Mouse (Mus musculus) thymus, postnatal 25 days (tissue): ENCODE data around the gene Trim12a.
"Not testable (repeated sequence)": the region's sequence is repeated elsewhere in the genome, so short reads cannot be mapped to it uniquely, and the experiment has no call there.

Source experiments
- DNase-seq: peaks from one replicate; pipeline ENCODE4 v3.0.0; 2022

Gene Trim12a

DNA sequence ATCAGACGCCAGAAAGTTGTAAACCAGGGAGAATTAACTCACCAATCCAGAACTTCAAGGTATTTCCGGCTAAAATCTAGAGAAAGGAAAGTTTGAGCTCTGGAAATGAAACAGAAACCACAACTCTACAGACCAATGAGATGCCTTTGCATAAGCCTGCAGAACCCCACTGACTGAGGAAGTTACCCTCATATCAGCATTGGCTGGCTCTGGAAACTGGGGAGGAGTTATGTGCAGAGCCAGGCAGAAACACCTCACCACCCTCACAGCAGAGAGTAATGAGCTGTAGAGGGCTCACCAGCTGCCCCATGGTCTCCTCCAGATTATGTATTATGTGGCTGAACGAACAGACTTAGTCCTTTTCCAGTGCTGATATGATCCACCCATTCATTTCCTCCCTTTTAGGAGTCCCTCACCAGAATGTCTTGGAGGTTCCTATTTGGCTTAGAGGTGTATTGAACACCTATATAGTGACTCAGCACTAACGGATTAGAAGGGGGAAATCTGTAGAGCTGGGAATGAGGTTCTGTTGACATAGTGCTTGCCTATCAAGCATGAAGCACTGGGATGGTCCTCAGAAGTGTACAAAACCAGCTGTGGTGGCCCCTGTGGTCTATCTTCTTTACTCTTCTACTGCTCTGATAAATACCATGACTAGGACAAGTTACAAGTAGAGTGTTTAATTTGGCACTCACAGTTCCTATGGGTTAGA lies at the start of gene Trim12a:
Gene Trim12a (minus strand): TSS at position 98 of the 712 bp plus-strand sequence.
- not testable (repeated sequence) for DNase-seq

DNA sequence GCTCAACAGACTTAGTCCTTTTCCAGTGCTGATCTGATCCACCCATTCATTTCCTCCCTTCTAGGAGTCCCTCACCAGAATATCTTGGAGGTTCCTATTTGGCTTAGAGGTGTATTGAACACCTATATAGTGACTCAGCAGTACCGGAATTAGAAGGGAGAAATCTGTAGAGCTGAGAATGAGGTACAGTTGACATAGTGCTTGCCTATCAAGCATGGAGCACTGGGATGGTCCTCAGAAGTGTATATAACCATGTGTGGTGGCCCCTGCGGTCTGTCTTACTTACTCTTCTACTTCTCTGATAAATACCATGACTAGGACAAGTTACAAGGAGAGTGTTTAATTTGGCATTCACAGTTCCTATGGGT lies 38.3 kb upstream of the Trim12a start:
- DNase-seq: no peak

DNA sequence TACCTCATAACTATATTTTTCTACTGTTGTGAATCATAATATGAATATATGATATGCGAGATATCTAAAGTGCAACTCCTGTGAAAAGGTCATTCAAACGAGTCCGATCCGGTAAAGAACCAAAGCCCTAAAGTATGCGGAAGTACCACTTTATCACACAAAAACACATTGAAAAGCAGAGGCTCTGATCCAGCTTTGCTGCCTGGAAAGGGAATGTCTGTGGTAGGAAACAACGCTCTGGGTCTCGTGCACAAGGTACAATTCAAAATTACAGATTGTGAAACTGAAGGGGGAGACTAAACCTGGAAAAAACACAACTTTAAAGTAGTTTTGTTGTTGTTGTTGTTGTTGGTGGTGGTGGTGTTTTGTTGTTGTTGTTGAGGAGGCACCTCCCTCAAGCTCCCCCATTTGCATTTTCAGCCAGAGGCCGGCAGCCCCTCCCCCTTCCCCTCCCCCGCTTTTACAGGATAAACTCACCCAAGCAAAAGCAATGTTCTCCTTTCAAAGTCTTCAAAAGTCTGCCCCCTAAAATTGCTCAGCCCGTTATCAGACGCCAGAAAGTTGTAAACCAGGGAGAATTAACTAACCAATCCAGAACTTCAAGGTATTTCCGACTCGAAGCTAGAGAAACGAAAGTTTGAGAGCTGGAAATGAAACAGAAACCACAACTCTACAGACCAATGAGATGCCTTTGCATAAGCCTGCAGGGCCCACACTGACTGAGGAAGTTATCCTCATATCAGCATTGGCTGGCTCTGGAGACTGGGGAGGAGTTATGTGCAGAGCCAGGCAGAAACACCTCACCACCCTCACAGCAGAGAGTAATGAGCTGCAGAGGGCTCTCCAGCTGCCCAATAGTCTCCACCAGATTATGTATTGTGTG lies 37.7 kb upstream of the Trim12a start, which contains the start of gene Trim12c:
Gene Trim12c (minus strand): TSS at position 646 of the 883 bp plus-strand sequence.
- peak; percentile 76 for DNase-seq

DNA sequence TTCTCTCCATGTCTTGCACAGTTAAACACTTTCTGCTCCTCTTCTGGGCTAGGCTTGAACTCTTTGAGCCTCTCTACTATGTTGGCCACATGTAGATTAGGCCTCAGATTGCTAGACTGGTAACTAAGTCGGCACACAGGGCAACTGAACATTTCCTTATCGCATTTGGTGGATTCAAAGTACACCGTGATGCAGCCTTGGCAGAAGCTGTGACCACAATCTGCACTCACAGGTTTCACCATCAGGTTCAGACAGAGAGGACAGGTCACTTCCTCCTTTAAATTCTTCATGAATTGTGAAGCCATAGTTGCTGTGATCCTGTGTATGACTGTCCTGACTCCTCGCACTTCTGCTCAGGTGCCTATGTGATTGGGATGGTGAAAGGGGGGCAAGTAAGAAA lies 32.8 kb upstream of the Trim12a start:
- DNase-seq: not testable (repeated sequence)

DNA sequence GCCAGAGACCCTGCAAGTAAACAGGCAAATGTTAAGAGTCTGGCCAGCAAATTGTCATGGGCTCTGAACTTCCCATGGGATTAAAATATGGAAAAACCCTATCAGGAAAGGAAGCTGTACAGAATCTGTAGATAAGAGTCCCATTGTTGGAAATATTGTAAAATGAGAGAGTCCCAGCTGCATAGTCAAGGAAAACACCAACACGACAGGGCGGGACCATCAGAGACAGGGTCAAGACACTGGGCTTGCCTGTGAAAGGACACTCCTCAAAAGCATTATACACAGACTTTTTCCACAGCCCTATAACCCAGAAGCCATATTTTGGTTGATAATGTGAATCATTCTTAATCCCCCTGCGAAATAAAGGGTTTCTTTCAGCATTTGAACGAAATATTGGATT lies 25.5 kb upstream of the Trim12a start:
- DNase-seq: not testable (repeated sequence)

DNA sequence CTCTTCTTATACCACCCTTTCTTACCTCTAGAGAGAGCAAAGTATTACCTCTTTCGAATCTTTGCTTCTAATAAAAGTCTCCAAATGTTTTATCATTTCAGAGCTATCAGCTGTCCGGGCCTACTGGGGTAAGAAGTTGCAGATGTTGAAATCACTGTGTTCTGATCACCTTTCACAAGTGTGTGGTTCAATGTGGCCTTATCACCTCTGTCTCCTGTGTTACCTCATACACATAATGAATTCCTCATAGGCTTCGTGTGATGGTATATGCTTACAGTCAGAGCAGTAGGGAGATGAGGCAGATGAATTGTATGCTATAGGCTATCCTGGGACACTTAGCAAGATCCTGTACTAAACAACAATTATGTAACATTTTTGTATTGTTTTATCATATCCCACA lies 20.3 kb upstream of the Trim12a start:
- DNase-seq: not testable (repeated sequence)

DNA sequence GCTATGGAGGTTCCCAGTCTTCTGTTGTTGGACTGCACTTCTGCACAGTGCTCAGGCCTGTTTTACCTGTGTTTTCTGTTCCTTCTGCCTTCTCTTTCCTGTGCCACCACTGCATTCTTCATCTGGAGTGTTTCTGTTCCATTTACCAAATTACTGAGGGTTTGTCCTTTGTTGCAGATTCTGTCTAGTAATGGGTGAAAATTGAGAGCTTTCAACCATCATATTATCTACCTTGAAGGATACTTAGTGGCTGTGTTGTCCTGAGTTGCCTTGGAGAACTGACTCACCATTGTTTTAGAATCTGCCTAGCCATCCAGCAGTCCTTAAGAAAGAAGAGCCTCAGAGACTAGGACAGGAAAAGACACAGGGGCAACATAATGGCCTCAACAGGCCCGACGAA lies 13.9 kb upstream of the Trim12a start, which contains the start of gene Trim34b:
Gene Trim34b (plus strand): TSS at position 301 of the 400 bp plus-strand sequence.
- not testable (repeated sequence) for DNase-seq

DNA sequence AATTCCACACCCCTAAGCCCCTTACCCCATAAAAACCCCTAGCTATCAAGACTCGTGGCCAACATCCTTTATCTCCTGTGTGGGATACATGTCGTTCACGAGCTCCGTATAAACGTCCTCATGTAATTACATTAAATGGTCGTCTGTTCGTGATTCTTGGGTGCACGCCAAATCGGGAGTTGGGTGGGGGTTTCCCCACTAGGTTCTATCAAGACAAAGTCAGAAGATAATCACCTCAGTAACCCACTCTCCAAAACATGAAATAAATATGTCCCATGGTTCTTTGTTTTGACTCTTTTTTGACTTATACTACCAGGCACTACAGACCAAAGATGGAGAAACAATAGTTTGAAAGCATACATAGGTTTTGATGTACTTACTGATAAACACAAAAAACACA lies 6.8 kb upstream of the Trim12a start:
- no peak for DNase-seq

DNA sequence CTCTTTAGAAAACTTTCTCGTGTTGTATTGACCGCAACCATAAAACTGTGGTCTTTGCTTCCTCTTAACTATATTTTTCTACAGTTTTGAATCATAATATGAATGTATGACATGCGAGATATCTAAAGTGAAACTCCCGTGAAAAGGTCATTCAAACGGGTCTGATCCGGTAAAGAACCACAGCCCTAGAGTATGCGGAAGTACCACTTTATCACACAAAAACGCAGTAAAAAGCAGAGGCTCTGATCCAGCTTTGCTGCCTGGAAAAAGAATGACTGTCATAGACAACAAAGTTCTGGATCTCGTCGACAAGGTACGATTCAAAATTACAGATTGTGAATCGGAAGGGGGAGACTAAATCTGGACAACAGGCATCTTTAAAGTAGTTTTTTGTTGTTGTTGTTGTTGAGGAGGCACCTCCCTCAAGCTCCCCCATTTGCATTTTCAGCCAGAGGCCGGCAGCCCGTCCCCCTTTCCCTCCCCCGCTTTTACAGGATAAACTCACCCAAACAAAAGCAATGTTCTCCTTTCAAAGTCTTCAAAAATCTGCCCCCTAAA lies 391 bp downstream of the Trim12a start:
- DNase-seq: peak; percentile 43

DNA sequence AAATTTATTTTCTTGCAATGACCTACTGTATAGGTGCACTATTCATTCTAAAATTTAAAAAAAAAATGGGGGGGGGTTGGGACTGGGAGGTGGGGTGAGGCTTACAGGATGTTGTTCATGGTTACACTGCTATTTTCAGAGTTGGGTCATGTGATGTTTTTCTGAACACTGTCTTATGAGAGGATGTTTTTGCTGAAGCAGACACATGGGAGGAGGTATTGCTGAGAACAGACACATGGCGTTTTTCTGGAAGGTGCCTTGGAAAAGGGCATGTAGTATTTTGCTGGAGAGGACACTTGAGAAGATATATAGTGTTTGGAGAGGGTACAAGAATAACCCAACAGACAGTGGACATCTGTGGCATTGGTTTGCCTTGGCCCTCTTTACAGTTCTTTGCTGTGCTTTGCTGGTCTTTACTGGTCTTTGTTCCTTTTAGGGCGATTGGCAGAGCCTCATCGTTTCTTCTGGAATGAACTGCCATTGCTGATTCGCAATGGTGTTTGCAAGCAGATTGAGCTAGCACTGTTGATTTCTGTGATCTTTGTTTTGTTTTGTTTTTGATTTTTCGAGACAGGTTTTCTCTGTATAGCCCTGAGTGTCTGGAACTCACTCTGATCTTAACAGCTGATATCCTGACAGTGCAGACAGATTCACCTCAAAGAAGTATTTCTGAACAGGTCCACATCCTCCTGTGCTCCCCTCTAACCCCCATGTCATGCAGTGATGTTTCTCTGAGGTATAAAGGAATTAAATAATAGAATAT lies 23.4 kb downstream of the Trim12a start:
- no peak for DNase-seq

DNA sequence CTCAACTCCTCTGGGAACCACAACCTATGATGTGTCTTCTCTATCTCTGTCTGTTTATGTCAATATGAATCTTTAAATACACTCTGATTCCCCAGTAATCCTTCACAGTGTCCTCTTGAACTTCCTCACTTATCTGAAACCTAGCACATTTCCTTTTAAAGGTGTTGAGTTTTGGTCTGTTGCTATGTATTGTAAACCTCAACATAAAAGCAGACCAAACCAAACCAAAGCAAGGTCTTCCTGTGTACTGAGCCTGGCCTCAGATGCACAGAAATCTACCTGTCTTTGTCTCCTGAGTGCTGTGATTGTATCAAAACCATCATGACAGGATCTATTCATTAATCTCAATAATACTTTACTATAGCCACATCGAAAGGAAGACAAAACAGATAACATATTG lies 24.6 kb downstream of the Trim12a start:
- DNase-seq: no peak

DNA sequence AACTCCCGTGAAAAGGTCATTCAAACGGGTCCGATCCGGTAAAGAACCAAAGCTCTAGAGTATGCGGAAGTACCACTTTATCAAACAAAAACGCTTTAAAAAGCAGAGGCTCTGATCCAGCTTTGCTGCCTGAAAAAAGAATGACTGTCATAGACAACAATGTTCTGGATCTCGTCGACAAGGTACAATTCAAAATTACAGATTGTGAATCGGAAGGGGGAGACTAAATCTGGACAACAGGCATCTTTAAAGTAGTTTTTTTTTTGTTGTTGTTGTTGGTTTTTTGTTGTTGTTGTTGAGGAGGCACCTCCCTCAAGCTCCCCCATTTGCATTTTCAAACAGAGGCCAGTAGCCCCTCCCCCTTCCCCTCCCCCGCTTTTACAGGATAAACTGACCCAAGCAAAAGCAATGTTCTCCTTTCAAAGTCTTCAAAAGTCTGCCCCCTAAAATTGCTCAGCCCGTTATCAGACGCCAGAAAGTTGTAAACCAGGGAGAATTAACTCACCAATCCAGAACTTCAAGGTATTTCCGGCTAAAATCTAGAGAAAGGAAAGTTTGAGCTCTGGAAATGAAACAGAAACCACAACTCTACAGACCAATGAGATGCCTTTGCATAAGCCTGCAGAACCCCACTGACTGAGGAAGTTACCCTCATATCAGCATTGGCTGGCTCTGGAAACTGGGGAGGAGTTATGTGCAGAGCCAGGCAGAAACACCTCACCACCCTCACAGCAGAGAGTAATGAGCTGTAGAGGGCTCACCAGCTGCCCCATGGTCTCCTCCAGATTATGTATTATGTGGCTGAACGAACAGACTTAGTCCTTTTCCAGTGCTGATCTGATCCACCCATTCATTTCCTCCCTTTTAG lies 27.5 kb downstream of the Trim12a start, which contains the start of gene Trim5:
Gene Trim5 (minus strand): TSS at position 519 of the 868 bp plus-strand sequence.
- peak; percentile 30 for DNase-seq

DNA sequence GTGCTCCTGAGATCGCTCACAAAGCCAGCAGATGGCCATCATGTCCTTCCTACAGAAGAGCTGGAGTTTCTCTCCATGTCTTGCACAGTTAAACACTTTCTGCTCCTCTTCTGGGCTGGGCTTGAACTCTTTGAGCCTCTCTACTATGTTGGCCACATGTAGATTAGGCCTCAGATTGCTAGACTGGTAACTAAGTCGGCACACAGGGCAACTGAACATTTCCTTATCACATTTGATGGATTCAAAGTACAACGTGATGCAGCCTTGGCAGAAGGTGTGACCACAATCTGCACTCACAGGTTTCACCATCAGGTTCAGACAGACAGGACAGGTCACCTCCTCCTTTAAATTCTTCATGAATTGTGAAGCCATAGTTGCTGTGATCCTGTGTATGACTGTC lies 35.9 kb downstream of the Trim12a start:
- DNase-seq: not testable (repeated sequence)

DNA sequence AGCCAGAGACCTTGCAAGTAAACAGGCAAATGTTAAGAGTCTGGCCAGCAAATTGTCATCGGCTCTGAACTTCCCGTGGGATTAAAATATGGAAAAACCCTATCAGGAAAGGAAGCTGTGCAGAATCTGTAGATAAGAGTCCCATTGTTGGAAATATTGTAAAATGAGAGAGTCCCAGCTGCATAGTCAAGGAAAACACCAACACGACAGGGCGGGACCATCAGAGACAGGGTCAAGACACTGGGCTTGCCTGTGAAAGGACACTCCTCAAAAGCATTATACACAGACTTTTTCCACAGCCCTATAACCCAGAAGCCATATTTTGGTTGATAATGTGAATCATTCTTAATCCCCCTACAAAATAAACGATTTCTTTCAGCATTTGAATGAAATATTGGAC lies 49.9 kb downstream of the Trim12a start:
- not testable (repeated sequence) for DNase-seq

DNA sequence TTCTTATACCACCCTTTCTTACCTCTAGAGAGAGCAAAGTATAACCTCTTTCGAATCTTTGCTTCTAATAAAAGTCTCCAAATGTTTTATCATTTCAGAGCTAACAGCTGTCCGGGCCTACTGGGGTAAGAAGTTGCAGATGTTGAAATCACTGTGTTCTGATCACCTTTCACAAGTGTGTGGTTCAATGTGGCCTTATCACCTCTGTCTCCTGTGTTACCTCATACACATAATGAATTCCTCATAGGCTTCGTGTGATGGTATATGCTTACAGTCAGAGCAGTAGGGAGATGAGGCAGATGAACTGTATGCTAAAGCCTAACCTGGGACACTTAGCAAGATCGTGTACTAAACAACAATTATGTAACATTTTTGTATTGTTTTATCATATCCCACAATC lies 54.9 kb downstream of the Trim12a start:
- DNase-seq: not testable (repeated sequence)
